Mouse (Mus musculus) c-Kit-positive CD71-positive TER-119-negative erythroid progenitor cells, embryonic 14.5 days (primary cell): Measurements from ENCODE around the gene Usp43.

Experiments used
- DNase-seq: peaks from one replicate; pipeline ENCODE4 v3.0.0-alpha.2; 2013; ENCODE audit warnings: low read depth

Gene Usp43

DNA sequence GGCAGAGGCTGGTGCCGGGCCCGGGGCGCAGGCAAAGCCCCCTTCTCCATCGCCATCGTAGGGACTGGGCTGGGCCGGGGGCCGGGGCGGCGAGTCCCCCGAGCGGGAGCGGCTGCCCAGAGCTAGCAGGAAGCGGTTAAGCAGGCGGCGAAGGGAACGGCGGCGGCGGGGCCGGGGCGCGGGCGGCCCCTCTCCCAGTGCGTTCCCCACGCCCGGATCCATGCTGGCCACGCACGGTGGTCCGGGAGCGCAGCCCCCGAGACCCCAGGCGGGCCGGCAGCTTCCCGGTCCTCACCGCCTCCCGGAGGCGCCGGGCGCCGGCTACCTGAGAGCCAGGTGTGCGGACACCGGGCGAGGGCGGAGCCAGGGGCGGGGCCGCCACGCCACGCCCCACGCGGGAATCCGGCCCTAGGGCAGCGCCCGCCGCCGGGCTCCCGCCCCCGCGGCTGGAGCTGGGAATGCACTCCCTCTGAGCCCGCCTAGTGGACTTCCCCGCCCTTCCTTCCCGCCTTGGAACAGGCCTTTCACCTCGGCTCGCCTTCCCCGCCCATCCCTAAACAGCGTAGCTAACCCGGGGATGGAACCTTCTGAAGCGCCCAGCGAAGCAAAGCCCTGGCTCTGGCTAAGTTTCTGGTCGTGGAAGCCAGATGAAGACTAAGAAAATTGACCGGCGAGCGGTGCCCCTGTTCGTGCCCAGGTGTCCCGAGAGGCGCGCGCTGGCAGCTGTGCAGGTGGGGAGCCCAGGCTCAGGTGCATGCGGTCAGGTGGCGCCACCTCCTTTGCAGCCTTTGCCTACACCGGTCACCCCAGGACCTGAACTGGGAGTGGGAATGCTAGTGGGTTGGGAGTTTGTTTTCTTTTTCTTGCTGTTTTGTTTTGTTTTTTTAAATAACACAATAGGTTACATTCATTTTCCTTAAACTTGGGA is at the start of gene Usp43:
Gene Usp43, minus strand, starts transcription at position 327 of the 928 bp plus-strand sequence.
- DNase-seq, result no peak

DNA sequence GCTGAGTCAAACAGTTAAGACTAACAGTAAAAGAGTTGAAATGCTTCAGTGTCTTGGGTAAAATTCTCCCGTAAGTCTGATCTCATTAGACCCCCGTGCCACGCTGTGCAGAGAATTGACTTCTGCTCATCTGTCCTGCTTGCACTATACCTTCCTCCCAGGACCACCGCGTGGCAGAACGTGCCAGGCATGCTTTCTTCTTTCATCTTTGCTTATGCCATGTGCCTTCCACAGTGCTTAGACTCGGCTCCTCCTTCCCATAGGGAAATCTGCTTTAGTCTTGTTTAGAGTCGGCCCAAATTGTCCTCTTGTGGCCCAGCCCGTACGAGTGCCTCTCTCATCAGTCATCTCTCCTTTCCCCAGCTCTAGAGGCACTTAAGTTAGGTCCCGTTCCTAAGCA is 45.9 kb upstream of the Usp43 start:
- no peak for DNase-seq

DNA sequence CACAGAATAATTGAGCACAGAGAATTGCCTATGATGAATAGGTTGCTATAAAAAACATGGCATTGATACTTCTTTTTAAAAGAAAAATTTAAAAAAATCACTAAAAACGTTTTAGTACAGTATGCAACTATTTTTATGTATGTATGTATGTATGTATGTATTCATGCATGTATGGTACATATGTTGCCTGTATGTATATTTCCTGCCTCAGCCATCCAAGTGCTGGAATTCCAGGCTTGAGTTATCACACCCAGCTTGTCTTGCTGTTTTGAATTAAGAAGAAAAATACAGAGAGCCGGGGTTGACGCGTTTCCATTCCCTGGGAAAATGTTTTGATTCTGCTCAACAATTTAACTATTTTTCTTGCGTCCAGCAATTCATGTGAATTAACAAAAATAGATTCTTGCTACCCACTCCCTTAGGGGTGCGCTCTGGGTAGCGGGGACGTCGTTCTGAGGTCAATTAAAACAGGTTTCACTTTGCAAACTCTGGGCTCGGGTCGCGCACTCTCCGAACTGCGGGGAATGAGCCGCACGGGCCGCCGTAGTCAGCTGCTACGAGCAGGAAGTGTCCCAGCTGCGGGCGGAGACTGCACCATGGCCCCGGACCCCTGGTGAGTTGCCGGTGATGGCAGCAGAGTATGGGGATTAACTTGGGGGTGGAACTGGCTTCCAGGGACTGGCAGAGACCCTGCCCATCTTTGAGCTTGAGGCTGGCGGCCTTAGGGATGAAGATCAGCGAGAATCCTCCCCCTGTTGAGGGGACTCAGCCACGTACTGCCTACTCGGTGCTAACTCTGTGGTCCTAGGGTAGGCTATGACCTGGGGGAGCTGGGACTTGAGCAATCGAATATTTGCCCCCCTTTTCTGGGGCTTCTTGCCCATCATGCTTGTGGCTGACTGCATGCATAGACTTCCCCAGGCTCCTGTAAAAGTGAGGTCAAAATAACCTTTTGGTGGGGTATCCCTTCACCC is 44.2 kb upstream of the Usp43 start, which contains the start of gene Stx8:
Gene Stx8, plus strand, starts transcription at position 289 of the 974 bp plus-strand sequence.
- peak; percentile 62 for DNase-seq

DNA sequence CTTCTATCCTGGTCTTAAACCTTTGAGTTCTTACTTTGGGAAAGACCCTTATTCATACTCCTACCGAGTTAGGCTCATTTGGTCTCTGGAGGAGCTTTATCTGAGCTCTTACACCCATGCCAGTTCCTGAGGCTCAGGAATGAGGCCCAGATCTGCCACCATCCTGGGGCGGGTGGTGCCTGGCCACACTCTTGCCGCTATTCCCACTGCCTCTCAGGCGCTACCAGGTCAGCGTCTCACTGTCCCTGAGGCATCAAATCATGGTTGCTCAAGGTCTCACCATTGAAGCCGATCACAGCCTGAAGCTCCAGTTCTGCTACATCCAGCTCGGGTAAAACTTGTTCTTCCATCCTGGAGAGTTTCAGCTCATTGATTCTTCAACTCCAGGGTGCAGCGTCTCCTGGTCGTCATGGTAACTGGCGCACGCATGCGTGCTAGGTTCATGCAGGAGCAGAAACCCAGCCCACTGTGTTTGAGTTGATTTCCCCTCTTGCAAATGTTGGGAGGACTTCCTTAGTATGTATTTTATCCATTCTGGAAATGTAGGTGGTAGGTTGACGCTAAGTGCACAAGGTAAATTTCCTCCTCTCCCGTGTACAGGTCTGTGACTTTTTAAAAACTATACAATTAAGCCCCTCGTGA is 43.4 kb upstream of the Usp43 start, which contains the start of gene Cfap52:
Gene Cfap52, minus strand, starts transcription at position 410 of the 642 bp plus-strand sequence.
- peak; percentile 74 for DNase-seq

DNA sequence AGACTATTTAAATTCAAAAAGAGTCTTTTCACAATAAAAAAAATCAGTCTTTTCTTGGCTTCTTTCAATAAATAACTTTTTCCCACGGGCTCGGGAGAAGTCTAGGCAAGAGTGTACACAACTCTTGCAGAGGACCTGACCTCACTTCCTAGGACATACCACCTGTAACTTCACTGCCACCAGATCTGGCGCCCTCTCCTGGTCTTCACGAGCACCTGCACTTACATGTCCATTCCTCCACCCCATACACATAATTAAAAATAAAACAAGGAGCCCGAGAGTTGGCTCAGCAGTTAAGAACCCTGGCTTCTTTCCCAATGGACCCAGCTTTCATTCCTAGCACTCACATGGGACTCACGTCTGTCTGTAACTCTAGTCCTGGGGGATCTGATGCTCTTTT is 42.2 kb upstream of the Usp43 start:
- no peak for DNase-seq

DNA sequence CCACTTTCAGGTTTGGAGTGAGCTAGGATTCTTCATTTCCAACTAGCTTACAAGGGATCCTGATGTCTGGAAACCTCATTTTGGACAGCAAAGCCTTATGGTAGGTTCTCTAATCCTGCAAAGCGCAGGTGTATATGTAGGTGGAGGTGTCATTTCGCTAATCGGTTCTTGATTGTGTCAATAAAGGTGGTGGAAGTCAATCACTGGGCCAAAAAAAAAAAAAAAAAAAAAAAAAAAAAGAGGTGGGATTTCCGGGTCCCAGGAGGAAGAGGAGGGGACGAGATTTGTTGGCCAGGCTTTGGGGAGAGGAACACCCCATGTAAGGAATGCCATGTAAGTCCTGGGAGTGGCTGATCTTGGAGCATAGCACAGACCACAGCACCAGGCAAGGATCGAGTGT is 32.5 kb upstream of the Usp43 start:
- DNase-seq, result no peak

DNA sequence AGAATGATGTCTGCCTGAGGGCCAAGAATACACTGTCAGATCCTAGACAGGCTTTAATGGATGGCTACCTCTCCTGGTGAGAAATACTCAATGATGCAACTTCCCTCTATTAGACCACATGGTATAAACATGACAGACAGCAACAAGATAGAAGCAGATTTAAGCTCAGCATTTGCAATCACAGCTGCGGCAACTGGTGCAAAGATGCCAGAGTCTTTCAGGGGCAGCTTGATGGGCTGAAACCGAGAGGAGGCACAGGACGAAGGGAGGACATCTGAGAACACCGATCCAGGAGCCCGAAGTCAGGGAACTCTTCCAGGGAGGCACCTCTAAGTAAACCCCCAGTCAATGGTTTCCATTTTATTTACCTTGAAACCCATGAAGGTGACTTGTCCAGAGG is 31.7 kb upstream of the Usp43 start:
- no peak for DNase-seq

DNA sequence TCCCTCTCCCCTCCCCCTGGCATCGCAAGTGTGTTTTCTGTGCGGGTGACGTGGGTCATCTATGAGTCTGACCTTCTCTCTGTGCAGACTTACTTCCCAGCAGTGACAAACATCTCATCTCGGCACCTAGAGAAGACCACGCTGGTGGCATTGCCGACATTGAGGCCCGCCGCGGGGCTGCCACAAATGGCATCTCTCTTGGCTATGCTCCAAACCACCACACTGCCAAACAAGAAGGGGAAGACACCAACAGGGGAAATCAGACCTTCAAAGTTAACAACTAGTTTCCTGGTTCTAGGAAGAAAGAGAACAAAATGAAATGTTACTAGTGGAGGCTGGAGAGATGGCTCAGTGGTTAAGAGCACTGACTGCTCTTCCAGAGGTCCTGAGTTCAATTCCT is 27.5 kb upstream of the Usp43 start:
- no peak for DNase-seq

DNA sequence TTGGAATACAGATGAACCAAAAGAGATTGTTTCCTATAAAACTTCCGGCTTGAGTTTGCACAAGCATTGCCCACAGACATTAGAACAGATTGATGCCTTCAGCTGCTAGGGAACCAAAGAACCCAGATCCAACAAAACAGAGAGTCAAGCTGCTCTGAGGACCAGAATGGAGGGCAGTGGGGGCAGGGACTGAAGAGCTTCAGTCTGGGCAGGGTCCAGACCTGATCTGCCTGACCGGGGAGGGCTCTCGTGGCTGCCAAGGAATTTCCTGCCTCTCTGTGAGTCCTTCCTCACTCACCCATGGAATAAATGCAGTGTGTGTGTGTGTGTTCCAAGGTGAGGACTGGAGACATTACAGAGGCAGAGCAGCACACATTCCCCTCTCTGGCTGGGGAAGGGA is 26.3 kb upstream of the Usp43 start:
- no peak for DNase-seq

DNA sequence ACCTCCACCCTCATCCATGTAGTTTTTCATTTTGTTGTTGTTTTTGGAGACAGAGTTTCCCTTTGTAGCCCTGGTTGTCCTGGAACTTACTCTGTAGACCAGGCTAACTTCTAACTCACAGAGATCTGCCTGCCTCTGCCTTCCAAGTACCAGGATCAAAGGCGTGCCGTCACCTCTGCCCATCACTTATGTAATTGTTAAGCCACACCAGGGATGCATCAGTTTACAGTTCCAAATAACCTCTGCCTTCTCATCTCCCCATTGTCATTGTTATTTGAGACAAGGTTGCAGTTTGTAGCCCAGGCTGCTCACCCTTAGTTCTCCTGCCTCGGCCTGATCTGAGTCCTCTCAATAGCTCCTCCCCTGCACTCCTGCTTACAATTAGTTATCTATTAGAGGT is 10.2 kb upstream of the Usp43 start:
- DNase-seq, result no peak

DNA sequence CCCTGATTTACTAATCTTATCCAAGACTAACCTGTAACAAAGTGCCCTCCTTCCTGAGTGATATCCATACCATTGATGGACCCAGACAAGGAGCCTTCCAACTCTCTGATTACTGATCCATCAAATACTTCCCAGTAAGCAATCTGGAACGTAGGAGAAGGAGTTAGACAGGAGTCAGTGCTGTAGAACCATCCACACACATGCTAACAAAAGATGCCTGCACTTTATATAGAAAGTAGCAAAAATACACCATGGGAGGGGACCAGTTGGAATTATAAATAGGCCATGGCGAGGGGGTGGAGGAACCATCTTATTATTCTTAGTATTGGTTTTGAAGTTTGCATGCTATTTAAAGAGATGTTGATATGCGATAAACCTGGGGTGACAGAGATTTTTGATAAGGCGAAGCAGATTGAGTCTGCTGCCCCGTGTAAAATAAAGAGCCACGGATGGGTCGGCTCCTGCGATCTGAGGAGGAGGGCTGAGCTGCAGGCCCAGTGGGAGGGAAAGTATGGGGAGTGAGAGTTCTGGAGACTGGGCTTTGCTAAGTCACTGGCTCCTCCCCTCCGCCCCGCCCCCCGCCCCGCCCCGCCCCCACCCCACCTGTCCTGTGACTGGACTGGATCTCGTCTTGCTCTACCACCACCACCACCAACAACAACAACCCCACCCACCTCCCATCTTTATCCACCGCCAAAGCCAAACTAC is 4.5 kb upstream of the Usp43 start:
- DNase-seq, result no peak

DNA sequence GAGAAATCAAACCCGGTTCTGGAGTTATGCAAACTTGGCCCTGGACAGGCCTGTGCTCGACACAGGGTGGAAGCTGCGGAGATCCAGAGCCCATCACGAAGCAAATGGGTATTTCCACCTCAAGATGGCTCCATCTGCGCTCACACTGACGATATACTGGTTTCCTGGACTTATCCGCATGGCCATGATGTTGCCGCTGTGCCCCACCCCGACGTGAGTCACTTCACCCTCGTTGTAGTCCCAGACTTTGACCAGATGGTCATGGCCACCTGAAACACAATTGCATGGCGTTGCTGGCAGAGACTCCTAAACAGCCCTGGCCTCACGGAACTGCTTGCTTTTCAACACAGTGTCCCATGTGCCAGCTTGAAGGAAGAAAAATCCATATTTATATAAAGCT is 3.0 kb upstream of the Usp43 start:
- DNase-seq, result no peak

DNA sequence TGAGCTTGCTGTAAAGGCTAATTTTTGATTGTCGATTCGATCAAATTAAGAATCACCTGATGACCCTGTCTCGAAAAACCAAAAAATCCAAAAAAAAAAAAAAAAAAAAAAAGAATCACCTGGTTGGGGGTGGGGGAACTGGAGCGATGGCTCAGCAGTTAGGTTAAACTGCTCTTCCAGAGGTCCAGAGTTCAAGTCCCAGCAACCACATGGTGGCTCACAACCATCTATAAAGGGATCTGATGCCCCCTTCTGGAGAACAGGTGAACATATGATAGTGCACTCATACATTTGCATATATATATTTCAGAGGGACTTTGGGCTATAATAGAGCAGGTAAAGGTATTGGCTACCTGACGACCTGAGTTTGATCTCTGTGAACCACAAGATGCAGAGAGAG is 1.8 kb upstream of the Usp43 start:
- DNase-seq, result no peak

DNA sequence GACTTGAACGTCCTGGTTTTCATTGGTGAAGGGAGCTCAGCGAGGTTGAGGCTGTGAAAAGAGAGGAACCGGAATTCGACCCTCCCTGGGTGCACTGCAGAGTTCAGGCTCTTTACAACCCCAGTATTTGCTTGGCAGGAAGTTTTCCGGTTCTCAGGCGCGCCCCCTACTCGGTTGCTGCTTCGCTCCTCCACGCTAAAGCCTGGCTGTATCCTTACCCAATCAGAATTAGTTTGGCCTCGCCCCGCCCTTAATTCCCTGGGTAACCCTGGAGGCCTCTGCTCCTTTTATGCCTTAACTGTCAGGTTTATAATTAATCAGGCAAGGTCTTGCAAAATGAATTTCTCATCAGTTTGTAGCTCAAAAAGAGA is 787 bp upstream of the Usp43 start:
- peak; percentile 23 for DNase-seq

DNA sequence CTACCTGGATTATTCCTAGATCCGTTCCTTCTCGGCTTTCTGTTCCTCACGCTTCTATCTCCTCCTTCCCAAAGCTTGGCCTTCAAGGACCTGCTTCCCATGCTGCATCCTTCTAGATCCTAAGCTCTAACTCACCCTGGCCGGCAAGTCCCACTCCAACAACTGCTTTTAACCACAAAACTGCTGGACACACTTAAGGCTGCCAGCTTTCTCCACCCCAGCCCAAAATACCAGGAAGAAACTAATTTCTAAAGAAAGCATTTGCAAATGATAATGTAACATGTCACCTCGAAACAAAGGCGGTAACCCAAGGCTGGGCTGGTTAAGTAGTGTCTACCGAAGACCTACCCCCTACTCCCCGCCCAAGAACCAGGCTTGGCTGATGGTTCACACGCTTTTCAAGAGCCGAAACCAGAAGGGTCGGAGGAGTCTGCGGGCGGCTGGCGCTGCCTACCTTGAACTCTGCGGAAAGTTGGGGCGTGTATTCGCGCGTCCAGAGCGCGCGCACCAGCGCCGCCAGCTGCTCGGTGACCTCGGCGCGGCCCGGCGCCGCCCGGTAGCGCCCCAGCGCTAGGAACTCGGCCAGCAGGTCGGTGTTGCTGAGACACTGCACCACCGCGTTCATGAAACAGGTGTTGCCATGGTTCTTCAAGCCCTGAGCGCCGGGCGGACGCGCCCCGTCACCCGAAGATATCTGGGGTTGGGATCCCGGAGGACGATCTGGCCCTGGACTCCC is 694 bp downstream of the Usp43 start:
- DNase-seq, result no peak

DNA sequence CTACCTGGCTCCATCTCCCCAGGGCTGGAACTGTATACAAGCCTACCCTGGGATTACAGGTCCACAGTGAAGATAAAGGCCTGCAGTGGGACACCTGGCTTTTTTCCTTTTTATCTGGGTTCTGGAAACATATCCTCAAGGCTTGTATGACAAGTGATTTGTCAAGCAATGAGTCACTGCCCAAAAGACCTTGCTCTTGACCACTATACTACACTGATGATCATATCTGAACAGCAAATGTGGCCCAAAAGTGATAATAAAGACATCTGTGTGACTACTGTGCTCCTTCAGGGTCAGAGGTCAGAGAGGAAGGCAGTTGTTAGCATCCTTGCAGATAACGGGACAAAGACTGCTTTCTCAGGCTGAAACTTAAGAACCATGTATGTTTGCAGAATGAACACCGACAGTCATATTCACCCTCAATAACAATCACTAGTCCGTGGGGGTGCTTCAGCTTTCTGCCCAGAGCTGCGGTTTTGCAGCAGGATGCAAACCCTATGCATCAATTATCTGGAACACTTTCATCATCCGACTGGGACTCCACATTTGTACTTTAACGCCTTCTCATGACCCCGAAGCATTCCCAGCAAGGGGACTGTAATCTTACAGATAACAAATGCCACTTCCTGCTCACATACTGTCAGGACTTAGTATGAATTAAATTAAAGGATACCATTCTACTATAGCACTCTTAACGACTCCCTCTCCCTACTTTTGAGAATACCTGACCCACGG is 1.6 kb downstream of the Usp43 start:
- no peak for DNase-seq

DNA sequence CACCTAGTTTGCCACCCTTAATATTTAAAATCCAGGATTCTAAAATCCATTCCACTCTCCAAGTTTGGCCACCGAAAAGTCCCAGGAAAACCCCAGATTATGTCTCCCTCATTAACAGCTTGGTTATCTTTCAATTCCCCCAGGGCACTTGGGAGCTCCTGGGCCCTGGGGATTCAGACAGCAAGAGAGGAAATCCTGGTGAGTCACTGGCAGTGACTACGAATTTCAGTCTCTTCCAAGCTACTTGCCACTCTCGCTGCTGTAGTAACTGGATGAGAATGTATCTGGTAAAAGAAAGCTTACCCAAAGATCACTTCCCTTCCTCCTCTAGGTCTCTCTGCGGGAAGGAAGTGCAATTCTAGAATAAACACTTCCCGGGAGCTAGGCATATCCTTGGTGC is 2.4 kb downstream of the Usp43 start:
- DNase-seq, result no peak

DNA sequence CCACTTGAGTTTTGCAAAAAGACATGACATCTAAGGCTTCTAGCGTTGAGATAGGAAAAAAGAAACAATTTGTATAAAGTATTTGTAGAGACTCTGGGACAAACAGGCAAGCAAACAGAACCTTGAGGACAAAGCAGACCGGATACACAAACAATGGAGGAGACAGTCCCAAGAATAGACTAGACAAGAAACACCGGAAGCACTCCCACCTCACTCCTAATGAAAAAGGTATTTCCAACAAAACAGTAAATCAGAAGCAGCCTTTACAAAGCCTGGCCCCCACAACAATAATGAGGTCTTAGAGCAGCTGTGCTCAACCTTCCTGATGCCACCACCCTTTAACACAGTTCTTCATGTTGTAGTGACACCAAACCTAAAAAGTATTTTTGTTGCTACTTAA is 4.8 kb downstream of the Usp43 start:
- DNase-seq, result no peak

DNA sequence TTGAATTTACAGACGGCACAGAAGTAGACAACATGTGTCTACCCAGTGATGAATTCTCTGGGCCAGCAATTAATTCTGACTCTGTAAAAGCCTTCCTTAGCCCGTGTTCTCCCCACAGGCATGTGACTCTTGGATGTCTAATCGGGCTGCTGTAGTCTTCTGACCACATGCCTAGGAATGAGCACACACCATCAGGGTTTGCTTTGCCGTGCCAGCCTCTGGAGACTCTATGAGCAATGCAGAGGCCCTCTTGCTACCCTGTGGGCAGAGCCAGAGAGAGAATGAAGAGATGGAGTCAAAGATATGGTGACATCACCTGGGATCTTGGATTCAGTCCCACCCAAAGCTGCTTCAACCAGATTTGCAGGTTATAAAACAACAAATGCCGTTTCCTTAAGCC is 10.9 kb downstream of the Usp43 start:
- no peak for DNase-seq

DNA sequence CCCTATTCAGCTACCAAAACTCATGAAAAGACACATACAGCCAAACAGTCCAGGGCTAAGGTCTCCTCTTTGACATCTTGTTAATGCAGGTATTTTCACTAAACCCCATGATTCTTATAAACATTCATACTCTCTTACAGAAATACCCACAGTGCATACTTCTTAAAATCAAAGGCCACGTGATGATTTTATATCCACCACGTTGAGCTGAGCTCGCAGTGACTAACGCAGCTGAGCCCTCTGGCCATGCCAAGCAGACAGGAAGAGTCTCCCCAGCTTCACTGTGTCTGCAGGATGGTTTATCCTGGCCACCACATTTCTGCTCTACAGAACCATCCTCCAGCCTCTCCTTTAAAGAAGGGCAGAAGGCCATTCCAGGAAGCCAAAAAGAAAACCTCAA is 18.2 kb downstream of the Usp43 start:
- DNase-seq, result no peak
